In genomic region chr19:36696601-36697122, GRCm38 (mm10) we compare ENCODE assay signal across 9 mouse cellular contexts. TPM values are rescaled to one million over a fixed set of nuclear protein-coding genes. Genes with fewer than 3 reads are reported as not detected.
DNase-seq lines count a peak whose midpoint lies in the region; ATAC-seq lines count a peak whose summit lies in the region.
"Had no signal": no experiment of that assay in that cellular context is flagged by ENCODE, and none has a peak within 500 bp of the region (broad histone marks: within the 10 kb centered on the region; RNA-seq: fewer than 3 reads in every experiment).

No protein-coding gene starts in this region.

- H3K4me3 ChIP-seq in heart, embryonic 10.5 days, result no peak overlapping the region
- no peak overlapping the region for H3K4me3 ChIP-seq in forebrain, embryonic 12.5 days (replicated peaks)
- H3K4me3 ChIP-seq in intestine, embryonic 16.5 days (ENCODE audit: low read length), result no peak overlapping the region
- no peak overlapping the region for H3K4me3 ChIP-seq in midbrain, embryonic 14.5 days (replicated peaks; ENCODE audit: low read depth, low read length)

- peaks cover 28% of the 10 kb centered on the region for H3K4me1 ChIP-seq in heart, embryonic 10.5 days
- H3K4me1 ChIP-seq in forebrain, embryonic 12.5 days, result peaks cover 10% of the 10 kb centered on the region
- peaks cover 4% of the 10 kb centered on the region for H3K4me1 ChIP-seq in intestine, embryonic 16.5 days (ENCODE audit: control insufficient read depth, insufficient read depth, low read length)
- H3K4me1 ChIP-seq in midbrain, embryonic 14.5 days (ENCODE audit: control insufficient read depth, insufficient read depth, low read length), result peaks cover 8% of the 10 kb centered on the region; the same call in 1 of the 2 replicates

- H3K27ac ChIP-seq in heart, embryonic 10.5 days, result peak overlapping the region; percentile 82
- peak overlapping the region; percentile 76 for H3K27ac ChIP-seq in forebrain, embryonic 12.5 days
- peak overlapping the region; percentile 44 for H3K27ac ChIP-seq in intestine, embryonic 16.5 days (ENCODE audit: low read length)
- peak overlapping the region; percentile 70 for H3K27ac ChIP-seq in midbrain, embryonic 14.5 days (replicated peaks; ENCODE audit: low read depth, low read length)

- no peaks in the 10 kb centered on the region for H3K27me3 ChIP-seq in heart, embryonic 10.5 days (ENCODE audit: insufficient read depth, poor library complexity, severe bottlenecking)
- no peaks in the 10 kb centered on the region for H3K27me3 ChIP-seq in forebrain, embryonic 12.5 days
- H3K27me3 ChIP-seq in intestine, embryonic 16.5 days (replicated peaks; ENCODE audit: control insufficient read depth, insufficient read depth, low read length), result no peaks in the 10 kb centered on the region
- no peaks in the 10 kb centered on the region for H3K27me3 ChIP-seq in midbrain, embryonic 14.5 days (ENCODE audit: control insufficient read depth, insufficient read depth, low read length)

- H3K4me2 ChIP-seq in forebrain, embryonic 12.5 days, result 0 out of 2 replicates have a peak overlapping the region, but pooled peaks have one; percentile 4
- H3K4me2 ChIP-seq in intestine, embryonic 16.5 days (ENCODE audit: low read depth, low read length), result no peak overlapping the region
- H3K4me2 ChIP-seq in midbrain, embryonic 14.5 days (ENCODE audit: low read length), result no peak overlapping the region

- 31% methylated on average over 7 of the region's 7 CpGs for WGBS in heart, embryonic 10.5 days
- 64% methylated on average over 7 of the region's 7 CpGs for WGBS in forebrain, embryonic 12.5 days
- 42% methylated on average over 7 of the region's 7 CpGs for WGBS in intestine, embryonic 16.5 days
- 49% methylated on average over 7 of the region's 7 CpGs for WGBS in midbrain, embryonic 14.5 days

- peak; percentile 86 for DNase-seq in heart, embryonic 10.5 days (ENCODE audit: low spot score)
- no peak for DNase-seq in heart, postnatal 36 days
- DNase-seq in midbrain, embryonic 14.5 days, result peak; percentile 71
- no peak for DNase-seq in cerebellum, adult 8-10 months
- no peak for DNase-seq in gastrocnemius, postnatal 36 days
- no peak for DNase-seq in adrenal gland, adult 2 months

- ATAC-seq in forebrain, embryonic 12.5 days (ENCODE audit: low FRiP score), result peak; percentile 63
- ATAC-seq in intestine, embryonic 16.5 days, result peak; percentile 55; the same call in 1 of the 2 replicates
- peak; percentile 40; the same call in 1 of the 2 replicates for ATAC-seq in midbrain, embryonic 14.5 days (ENCODE audit: low FRiP score, low TSS enrichment)

- no peak overlapping the region for H3K9ac ChIP-seq in forebrain, embryonic 12.5 days
- no peak overlapping the region for H3K9ac ChIP-seq in intestine, embryonic 16.5 days (ENCODE audit: low read depth, low read length)
- H3K9ac ChIP-seq in midbrain, embryonic 14.5 days (replicated peaks; ENCODE audit: low read length), result no peak overlapping the region

- H3K36me3 ChIP-seq in heart, embryonic 10.5 days, result no peaks in the 10 kb centered on the region
- H3K36me3 ChIP-seq in forebrain, embryonic 12.5 days (replicated peaks), result no peaks in the 10 kb centered on the region
- H3K36me3 ChIP-seq in intestine, embryonic 16.5 days (ENCODE audit: control insufficient read depth, insufficient read depth, low read length), result no peaks in the 10 kb centered on the region
- no peaks in the 10 kb centered on the region for H3K36me3 ChIP-seq in midbrain, embryonic 14.5 days (ENCODE audit: control insufficient read depth, insufficient read depth, low read length)

- intact Hi-C loops in heart, postnatal 36 days (cut with DNase I), result no loop called here
- intact Hi-C loops in gastrocnemius, postnatal 36 days (cut with DNase I), result no loop called here

- H3K9me3 ChIP-seq in heart, embryonic 10.5 days, result no peaks in the 10 kb centered on the region
- 0 out of 2 replicates have a peak, but pooled peaks cover 2% of the 10 kb centered on the region for H3K9me3 ChIP-seq in forebrain, embryonic 12.5 days
- no peaks in the 10 kb centered on the region for H3K9me3 ChIP-seq in intestine, embryonic 16.5 days (ENCODE audit: control insufficient read depth, low read length)
- no peaks in the 10 kb centered on the region; the same call in 1 of the 2 replicates for H3K9me3 ChIP-seq in midbrain, embryonic 14.5 days (ENCODE audit: control insufficient read depth, low read length)

RNA-seq across cellular contexts. Expression of gene Ppp1r3c, which starts 39.8 kb away (rescaled TPM):
- 31.3 and 46.9 TPM in 2 replicates for polyA plus RNA-seq in heart, embryonic 10.5 days (2016; fragmentation: Nextera tagmentation; extraction: Ambion mirVana)
- total RNA-seq in heart, postnatal 36 days (2021), result 100 to 1,000 TPM in 1 of 2 experiments, 10 to 100 TPM in 1; 65.8 to 116 TPM
- polyA plus RNA-seq in forebrain, embryonic 12.5 days (2016; fragmentation: Nextera tagmentation; extraction: Ambion mirVana), result 2.4 and 2.5 TPM in 2 replicates
- 10.3 and 10.5 TPM in 2 replicates for polyA plus RNA-seq in intestine, embryonic 16.5 days (2015; fragmentation: Nextera tagmentation; extraction: Ambion mirVana)
- polyA plus RNA-seq in midbrain, embryonic 14.5 days (2014; fragmentation: Nextera tagmentation; extraction: Ambion mirVana), result 10.3 and 14.4 TPM in 2 replicates
- total RNA-seq in gastrocnemius, postnatal 36 days (2021), result 100 to 1,000 TPM; 226 to 705 TPM
- total RNA-seq in adrenal gland, adult 2 months (2021), result 10 to 100 TPM; 20.2 to 43.2 TPM
- 3.1 and 3.9 TPM in 2 replicates for polyA plus RNA-seq in adrenal gland, adult 2 months (2012; rRNA removed)
- total RNA-seq: granulocyte monocyte progenitor cell, adult 5-6 weeks had no signal

Comparison
In these comparisons a context has a peak if more than half of its experiments do, and no peak if none do; other contexts are left out.
1. DNase-seq: peak in heart, embryonic 10.5 days (single experiment) and midbrain, embryonic 14.5 days (single experiment); none in heart, postnatal 36 days (0 of 2), cerebellum, adult 8-10 months (single experiment), gastrocnemius, postnatal 36 days (0 of 2) and adrenal gland, adult 2 months (single experiment).
2. Peak in every context shown above with its lines, with median percentiles within 50 percentile points of each other: H3K27ac ChIP-seq and ATAC-seq.